Mouse (Mus musculus): ENCODE results near the gene Sec23a. TPM values are rescaled to one million over a fixed set of nuclear protein-coding genes. Genes with fewer than 3 reads are reported as not detected.

The Sec23a gene
- polyA plus RNA-seq, 1 experiment: 79.0 TPM

DNA sequence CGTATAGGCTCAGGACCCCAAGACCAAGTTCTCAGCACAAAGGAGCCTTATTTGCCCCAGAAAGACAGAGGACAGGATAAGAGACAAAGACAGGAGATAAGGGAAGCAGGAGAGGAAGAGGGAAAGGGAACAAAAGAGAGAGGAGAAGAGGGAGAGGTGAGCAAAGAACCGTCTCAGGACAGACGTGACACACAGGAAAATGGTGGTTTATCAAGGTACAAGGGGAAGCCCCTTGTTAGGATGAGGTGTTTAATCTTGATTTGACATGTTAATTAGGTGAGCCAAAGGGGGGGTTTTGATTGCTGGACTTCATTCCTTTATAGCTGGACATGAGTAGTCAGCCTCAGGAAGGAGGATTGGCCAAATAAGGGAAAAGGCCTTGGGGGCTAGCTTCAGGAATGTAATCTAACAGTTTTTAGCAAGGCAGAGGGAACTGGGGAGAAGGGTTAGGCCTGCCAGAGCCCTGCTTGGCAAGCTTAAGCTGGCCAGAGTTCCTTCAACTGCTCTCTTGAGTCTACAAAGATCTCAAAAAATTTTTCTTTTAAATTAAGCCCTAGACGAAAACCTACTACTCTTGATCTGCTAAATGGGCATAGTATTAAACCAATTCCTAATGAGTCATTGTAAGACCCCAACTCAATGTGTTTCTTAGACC is 43.5 kb upstream of the Sec23a start:
- Histone ChIP-seq H3K36me3 (ENCODE audit: control insufficient read depth, insufficient read depth, low read length, poor library complexity, severe bottlenecking) (no peaks in the 10 kb centered on the region; the same call in 1 of the 2 replicates), H3K4me3 (ENCODE audit: low read depth, low read length) (no peak overlapping the region), H3K9me3 (replicated peaks; ENCODE audit: control insufficient read depth, insufficient read depth, low read length, poor library complexity, severe bottlenecking) (no peaks in the 10 kb centered on the region), H3K9ac (ENCODE audit: low read depth, poor library complexity, severe bottlenecking) (no peak overlapping the region), H3K27me3 (ENCODE audit: control insufficient read depth, insufficient read depth, low read length, poor library complexity, severe bottlenecking) (no peaks in the 10 kb centered on the region), H3K27ac (ENCODE audit: insufficient read depth, low read length) (no peak overlapping the region), H3K4me1 (ENCODE audit: control insufficient read depth, insufficient read depth, low read length) (peaks cover 2% of the 10 kb centered on the region)
- no peak for TF ChIP-seq CTCF (IDR thresholded peaks at IDR 0.05; ENCODE audit: low read depth, low read length)

DNA sequence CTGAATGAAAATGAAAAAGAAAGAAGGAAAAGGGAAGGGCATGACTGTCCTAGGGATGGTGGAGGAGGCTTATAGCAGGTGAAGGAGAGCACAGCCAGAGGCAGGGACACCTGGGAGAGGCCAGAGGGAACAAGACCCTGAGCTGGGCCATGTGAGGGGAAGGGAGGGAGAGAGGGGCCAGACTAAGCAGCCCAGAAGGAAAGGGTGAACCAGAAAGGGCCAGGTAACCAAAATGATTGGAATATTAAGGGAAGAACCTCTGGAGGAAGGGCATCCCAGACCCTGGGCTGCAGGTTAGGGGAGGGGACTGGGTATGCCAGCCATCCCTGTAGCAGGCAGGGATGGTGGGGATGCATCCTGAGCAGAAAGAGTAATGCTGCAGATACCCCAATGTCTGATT is 42.2 kb upstream of the Sec23a start:
- Histone ChIP-seq H3K27me3 (ENCODE audit: control insufficient read depth, insufficient read depth, low read length, poor library complexity, severe bottlenecking) (no peaks in the 10 kb centered on the region), H3K4me3 (ENCODE audit: low read depth, low read length) (no peak overlapping the region), H3K9me3 (replicated peaks; ENCODE audit: control insufficient read depth, insufficient read depth, low read length, poor library complexity, severe bottlenecking) (no peaks in the 10 kb centered on the region), H3K9ac (ENCODE audit: low read depth, poor library complexity, severe bottlenecking) (no peak overlapping the region), H3K4me1 (ENCODE audit: control insufficient read depth, insufficient read depth, low read length) (peaks cover 2% of the 10 kb centered on the region), H3K36me3 (ENCODE audit: control insufficient read depth, insufficient read depth, low read length, poor library complexity, severe bottlenecking) (peaks cover 4% of the 10 kb centered on the region), H3K27ac (ENCODE audit: insufficient read depth, low read length) (no peak overlapping the region)
- TF ChIP-seq POLR2A (IDR thresholded peaks at IDR 0.05; ENCODE audit: insufficient read depth, low read length) (no peak), EP300 (IDR thresholded peaks at IDR 0.05; ENCODE audit: insufficient read depth, low read depth, low read length) (no peak), CTCF (IDR thresholded peaks at IDR 0.05; ENCODE audit: low read depth, low read length) (no peak)

DNA sequence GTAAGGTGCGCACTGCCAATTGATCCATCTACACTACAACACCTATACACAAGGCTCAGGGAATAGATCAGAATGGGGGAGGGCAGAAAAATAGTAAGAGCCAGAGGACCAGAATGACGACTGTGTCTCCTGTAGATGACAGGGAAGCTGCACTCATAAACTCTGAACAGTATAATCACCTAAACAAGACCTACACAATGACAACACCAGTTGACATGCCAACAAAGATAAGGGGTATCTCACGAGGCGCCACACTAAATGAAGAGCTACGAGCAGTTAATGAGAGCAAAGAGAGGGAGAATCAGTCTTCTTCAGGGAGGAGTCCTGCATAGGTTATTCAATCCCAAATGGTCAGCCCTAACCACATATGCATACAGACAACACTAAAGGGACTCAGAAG is 41.3 kb upstream of the Sec23a start:
- Histone ChIP-seq H3K4me3 (ENCODE audit: low read depth, low read length) (no peak overlapping the region), H3K9me3 (replicated peaks; ENCODE audit: control insufficient read depth, insufficient read depth, low read length, poor library complexity, severe bottlenecking) (no peaks in the 10 kb centered on the region), H3K36me3 (ENCODE audit: control insufficient read depth, insufficient read depth, low read length, poor library complexity, severe bottlenecking) (peaks cover 6% of the 10 kb centered on the region), H3K4me1 (ENCODE audit: control insufficient read depth, insufficient read depth, low read length) (peaks cover 2% of the 10 kb centered on the region), H3K9ac (ENCODE audit: low read depth, poor library complexity, severe bottlenecking) (no peak overlapping the region), H3K27me3 (ENCODE audit: control insufficient read depth, insufficient read depth, low read length, poor library complexity, severe bottlenecking) (no peaks in the 10 kb centered on the region), H3K27ac (ENCODE audit: insufficient read depth, low read length) (no peak overlapping the region)
- TF ChIP-seq POLR2A (IDR thresholded peaks at IDR 0.05; ENCODE audit: insufficient read depth, low read length) (no peak), EP300 (IDR thresholded peaks at IDR 0.05; ENCODE audit: insufficient read depth, low read depth, low read length) (no peak), CTCF (IDR thresholded peaks at IDR 0.05; ENCODE audit: low read depth, low read length) (no peak)

DNA sequence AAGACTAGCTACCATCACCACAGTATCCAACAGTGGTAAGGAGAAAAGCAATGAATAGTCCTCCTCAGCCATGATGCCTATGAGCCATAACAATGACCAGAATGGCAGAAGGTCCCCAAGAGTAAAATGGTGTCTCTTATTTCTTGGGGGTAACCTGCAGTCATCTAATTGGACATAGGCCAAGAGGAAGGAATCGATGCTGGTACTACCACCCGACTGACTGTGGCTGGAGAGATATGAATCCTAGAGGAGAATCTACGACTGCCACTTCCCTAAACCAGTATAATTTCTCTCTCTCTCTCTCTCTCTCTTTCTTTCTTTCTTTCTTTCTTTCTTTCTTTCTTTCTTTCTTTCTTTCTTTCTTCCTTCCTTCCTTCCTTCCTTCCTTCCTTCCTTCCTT is 40.7 kb upstream of the Sec23a start:
- peaks cover 2% of the 10 kb centered on the region for H3K4me1 ChIP-seq (ENCODE audit: control insufficient read depth, insufficient read depth, low read length)
- peaks cover 6% of the 10 kb centered on the region for H3K36me3 ChIP-seq (ENCODE audit: control insufficient read depth, insufficient read depth, low read length, poor library complexity, severe bottlenecking)
- H3K27ac ChIP-seq (ENCODE audit: insufficient read depth, low read length): no peak overlapping the region
- H3K27me3 ChIP-seq (ENCODE audit: control insufficient read depth, insufficient read depth, low read length, poor library complexity, severe bottlenecking): no peaks in the 10 kb centered on the region
- H3K4me3 ChIP-seq (ENCODE audit: low read depth, low read length): no peak overlapping the region
- no peak for TF ChIP-seq CTCF (IDR thresholded peaks at IDR 0.05; ENCODE audit: low read depth, low read length)
- no peak overlapping the region for H3K9ac ChIP-seq (ENCODE audit: low read depth, poor library complexity, severe bottlenecking)
- H3K9me3 ChIP-seq (replicated peaks; ENCODE audit: control insufficient read depth, insufficient read depth, low read length, poor library complexity, severe bottlenecking): no peaks in the 10 kb centered on the region

DNA sequence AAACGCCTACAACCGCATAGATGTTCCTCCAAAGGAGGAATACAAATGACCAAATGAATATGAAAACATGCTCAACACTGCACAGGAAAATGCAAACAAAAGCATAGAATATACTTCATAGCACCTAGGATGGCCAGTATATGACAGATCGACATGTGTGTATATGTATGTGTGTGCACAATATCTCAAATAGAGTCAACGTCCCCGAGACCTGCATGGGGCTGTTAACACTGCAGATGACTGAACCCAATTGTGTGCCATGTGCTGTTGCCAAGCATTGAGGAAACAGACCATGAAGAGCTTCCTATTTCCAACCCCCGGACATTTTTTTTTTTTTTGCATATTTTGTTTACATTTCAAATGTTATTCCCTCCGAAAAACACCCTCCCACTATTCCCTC is 29.0 kb upstream of the Sec23a start:
- H3K27me3 ChIP-seq (ENCODE audit: control insufficient read depth, insufficient read depth, low read length, poor library complexity, severe bottlenecking): no peaks in the 10 kb centered on the region
- 0 out of 2 replicates have a peak overlapping the region, but pooled peaks have one; percentile 19 for H3K27ac ChIP-seq (ENCODE audit: insufficient read depth, low read length)
- peaks cover 8% of the 10 kb centered on the region for H3K36me3 ChIP-seq (ENCODE audit: control insufficient read depth, insufficient read depth, low read length, poor library complexity, severe bottlenecking)
- H3K4me1 ChIP-seq (ENCODE audit: control insufficient read depth, insufficient read depth, low read length): no peaks in the 10 kb centered on the region
- H3K9me3 ChIP-seq (replicated peaks; ENCODE audit: control insufficient read depth, insufficient read depth, low read length, poor library complexity, severe bottlenecking): no peaks in the 10 kb centered on the region
- no peak overlapping the region for H3K9ac ChIP-seq (ENCODE audit: low read depth, poor library complexity, severe bottlenecking)
- no peak overlapping the region for H3K4me3 ChIP-seq (ENCODE audit: low read depth, low read length)
- no peak for TF ChIP-seq CTCF (IDR thresholded peaks at IDR 0.05; ENCODE audit: low read depth, low read length)

DNA sequence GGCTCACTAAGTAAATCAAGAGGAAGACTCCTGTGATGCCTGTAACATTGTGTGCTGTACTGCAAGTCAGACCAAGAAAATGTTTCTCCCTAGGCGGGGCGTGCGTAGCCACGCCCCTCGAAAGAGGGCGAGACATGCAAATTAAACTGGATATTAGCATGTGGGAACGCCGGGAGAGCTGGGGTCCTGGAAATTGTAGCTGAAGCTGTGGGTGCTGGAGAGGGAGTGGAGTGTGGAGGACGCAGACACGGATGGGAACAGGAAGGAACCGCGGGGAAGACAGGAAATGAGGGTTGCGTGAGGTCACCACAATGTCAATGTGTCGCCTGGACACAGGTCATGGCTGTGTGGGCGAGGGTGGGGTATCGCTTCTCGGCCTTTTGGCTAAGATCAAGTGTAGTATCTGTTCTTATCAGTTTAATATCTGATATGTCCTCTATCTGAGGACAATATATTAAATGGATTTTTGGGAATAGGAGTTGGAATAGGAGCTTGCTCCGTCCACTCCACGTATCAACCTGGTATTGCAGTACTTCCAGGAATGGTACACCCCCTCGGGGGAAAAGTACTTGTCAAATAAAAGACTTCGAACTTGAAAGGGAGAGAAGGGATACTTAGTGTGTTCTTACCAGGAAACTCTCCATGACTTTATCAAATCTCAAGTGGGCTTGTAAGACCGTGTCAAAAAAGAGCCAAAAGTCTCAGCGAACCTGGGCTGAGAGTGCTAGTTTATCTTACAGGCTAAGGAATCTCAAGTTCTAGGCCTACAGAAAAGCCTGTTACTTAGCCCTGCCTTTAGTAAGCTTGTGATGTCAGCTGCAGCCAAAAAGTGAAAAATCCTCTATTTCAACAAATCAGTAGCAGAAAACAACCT is 28.4 kb upstream of the Sec23a start:
- H3K27me3 ChIP-seq (ENCODE audit: control insufficient read depth, insufficient read depth, low read length, poor library complexity, severe bottlenecking): no peaks in the 10 kb centered on the region
- no peaks in the 10 kb centered on the region for H3K9me3 ChIP-seq (replicated peaks; ENCODE audit: control insufficient read depth, insufficient read depth, low read length, poor library complexity, severe bottlenecking)
- H3K9ac ChIP-seq (ENCODE audit: low read depth, poor library complexity, severe bottlenecking): peak overlapping the region; percentile 31
- TF ChIP-seq POLR2A (IDR thresholded peaks at IDR 0.05; ENCODE audit: insufficient read depth, low read length) (peak; percentile 99), EP300 (IDR thresholded peaks at IDR 0.05; ENCODE audit: insufficient read depth, low read depth, low read length) (peak; percentile 81), CTCF (IDR thresholded peaks at IDR 0.05; ENCODE audit: low read depth, low read length) (no peak)
- H3K36me3 ChIP-seq (ENCODE audit: control insufficient read depth, insufficient read depth, low read length, poor library complexity, severe bottlenecking): peaks cover 8% of the 10 kb centered on the region
- H3K4me1 ChIP-seq (ENCODE audit: control insufficient read depth, insufficient read depth, low read length): no peaks in the 10 kb centered on the region
- peak overlapping the region; percentile 82 for H3K27ac ChIP-seq (ENCODE audit: insufficient read depth, low read length)
- H3K4me3 ChIP-seq (ENCODE audit: low read depth, low read length): 0 out of 2 replicates have a peak overlapping the region, but pooled peaks have one; percentile 13

Measured in ES-Bruce4 (cell line).